Mouse (Mus musculus): ENCODE data around the gene Gm10306.

DNA sequence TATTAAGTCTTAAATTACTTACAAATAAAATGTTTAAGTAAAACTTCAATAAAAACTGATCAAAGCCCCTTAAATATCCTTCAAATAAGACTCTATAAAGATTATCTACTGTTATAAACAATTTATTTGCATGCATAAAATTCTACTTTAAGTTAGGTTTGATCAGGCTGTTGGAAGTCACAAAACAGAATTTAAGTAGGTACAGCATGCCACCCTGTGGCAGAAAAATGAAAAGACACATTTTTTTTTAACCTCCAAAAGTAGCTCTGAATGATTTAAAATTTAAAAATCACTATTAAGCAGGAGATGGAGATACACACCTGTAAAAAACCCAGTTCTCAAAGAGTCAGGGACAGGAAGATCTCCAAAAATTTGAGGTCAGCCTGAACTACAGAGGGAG, 33.0 kb upstream of the Gm10306 start:
- TF ChIP-seq GATA1 (IDR thresholded peaks at IDR 0.05; ENCODE audit: low read length) (no peak), TAL1 (IDR thresholded peaks at IDR 0.05; ENCODE audit: low read length) (no peak)

Data from erythroblast, embryonic 14.5 days (primary cell).